Mouse (Mus musculus): ENCODE results near the gene Ap2s1. TPM values are rescaled to one million over a fixed set of nuclear protein-coding genes. Genes with fewer than 3 reads are reported as not detected.

The Ap2s1 gene
- total RNA-seq (2023): 100 to 1,000 TPM; 141 to 154 TPM

GRCm38 (mm10) chr7:16738073-16738696, at the start of gene Ap2s1:
TSS of gene Ap2s1 (plus strand) at chr7:16738410.

DNA sequence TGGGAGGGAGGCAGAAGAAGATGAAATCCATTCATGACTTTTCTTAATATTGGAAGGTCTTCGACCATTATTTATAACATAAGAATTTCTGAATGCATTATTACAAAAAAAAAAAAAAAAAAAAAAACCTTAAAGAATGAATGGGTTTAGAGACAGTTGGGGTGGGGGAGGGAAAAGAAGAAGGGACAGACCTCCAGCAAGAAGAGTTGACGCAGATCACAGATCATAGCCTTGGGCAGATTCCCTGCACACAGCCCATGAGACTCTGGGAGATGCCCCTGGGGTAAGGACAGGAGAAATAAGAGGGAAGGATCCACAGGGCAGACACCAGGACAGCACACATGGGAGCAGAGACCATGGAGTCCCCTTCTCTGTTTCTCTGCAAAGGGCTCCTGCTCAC, 16.6 kb upstream of the Ap2s1 start, which contains the start of gene Ceacam9:
Gene Ceacam9, plus strand, starts transcription at position 301 of the 400 bp plus-strand sequence.

DNA sequence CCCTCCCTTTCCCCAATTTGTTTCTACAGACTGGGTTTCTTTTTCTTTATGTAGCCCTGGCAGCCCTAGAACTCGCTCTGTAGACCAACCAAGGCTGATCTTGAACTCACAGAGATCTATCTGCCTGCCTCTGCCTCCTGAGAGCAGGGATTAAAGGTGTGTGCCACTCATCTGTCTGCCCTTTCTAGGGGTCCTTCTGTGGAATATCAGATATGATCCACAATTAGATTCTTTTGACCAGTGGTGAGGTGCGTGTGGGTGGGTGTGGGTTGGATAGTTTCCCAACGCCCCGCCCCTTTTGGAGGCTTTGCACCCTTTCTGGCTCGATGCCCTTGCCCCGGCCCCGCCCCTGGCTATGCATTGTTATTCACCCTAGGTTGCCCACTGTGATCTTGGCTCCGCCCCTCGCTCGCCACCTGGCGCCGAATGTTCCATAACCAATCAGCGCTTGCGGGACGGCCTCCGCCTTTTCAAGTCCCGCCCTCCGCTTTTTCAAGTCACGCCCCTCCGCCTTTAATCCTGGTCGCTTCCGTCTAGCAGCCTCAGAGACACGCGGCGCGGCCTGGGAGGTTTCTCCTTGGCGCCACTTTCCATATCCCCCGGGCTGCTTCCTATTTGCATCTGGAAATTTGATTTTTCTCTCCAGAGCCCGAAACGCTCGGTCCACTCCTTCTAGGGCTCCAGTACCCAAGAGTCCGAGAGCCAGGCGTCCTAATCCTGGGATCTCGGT, 42.8 kb downstream of the Ap2s1 start, which contains the start of gene Slc1a5:
Gene Slc1a5, plus strand, starts transcription at position 516 of the 730 bp plus-strand sequence.

Other genes with a start within 250 kb of the Ap2s1 start
- 1 to 10 TPM; 3.1 to 3.9 TPM for gene Arhgap35, start 123.4 kb upstream of the Ap2s1 start, total RNA-seq (2023)
- gene Ceacam15, start 62.7 kb upstream of the Ap2s1 start, total RNA-seq (2023): not detected
- not detected for gene Ceacam9, start 16.5 kb upstream of the Ap2s1 start, total RNA-seq (2023)
- gene Slc1a5, start 42.9 kb downstream of the Ap2s1 start, total RNA-seq (2023): 10 to 100 TPM; 37.3 to 44.7 TPM
- 10 to 100 TPM; 59.5 to 67.7 TPM for gene Strn4, start 77.5 kb downstream of the Ap2s1 start, total RNA-seq (2023)
- 10 to 100 TPM; 13.8 to 16.2 TPM for gene Fkrp, start 78.3 kb downstream of the Ap2s1 start, total RNA-seq (2023)
- gene Prkd2, start 104.5 kb downstream of the Ap2s1 start, total RNA-seq (2023): 10 to 100 TPM; 44.6 to 59.5 TPM
- not detected for gene Dact3, start 136.9 kb downstream of the Ap2s1 start, total RNA-seq (2023)
- not detected for gene Gng8, start 153.4 kb downstream of the Ap2s1 start, total RNA-seq (2023)
- 10 to 100 TPM; 29.5 to 31.3 TPM for gene Ptgir, start 168.1 kb downstream of the Ap2s1 start, total RNA-seq (2023)
- gene Calm3, start 185.7 kb downstream of the Ap2s1 start, total RNA-seq (2023): 100 to 1,000 TPM; 202 to 213 TPM
- not detected for gene Pnmal2, start 206.3 kb downstream of the Ap2s1 start, total RNA-seq (2023)
- gene Pnmal1, start 221.3 kb downstream of the Ap2s1 start, total RNA-seq (2023): not detected
- gene Gm42372, start 244.7 kb downstream of the Ap2s1 start, total RNA-seq (2023): under 1 TPM in 1 of 2 experiments, not detected in 1; 0.07 TPM